Mouse (Mus musculus) midbrain, embryonic 11.5 days (tissue): ENCODE measurements around the gene Il10rb. TPM values are rescaled to one million over a fixed set of nuclear protein-coding genes. Genes with fewer than 3 reads are reported as not detected.

Experiments used
- ATAC-seq: fragments of 200-750 bp; cut with Nextera tagmentation; 2 replicates; pipeline ENCODE4 v1.8.0; 2017; ENCODE audit warnings: moderate TSS enrichment, moderate library complexity; ENCODE audit not compliant: low FRiP score
- DNase-seq: peaks from one replicate; pipeline ENCODE4 v3.0.0; 2015; ENCODE audit warnings: low spot score; ENCODE audit errors: missing footprints
- H3K27ac ChIP-seq: fragments of 300-500 bp; sonication (generic); 2 replicates; pipeline ENCODE4 v1.5.1; 2014; ENCODE audit warnings: low read depth, low read length
- H3K27me3 ChIP-seq: fragments of 300-500 bp; sonication (generic); 2 replicates; pipeline ENCODE4 v1.6.1; 2014; ENCODE audit warnings: mild to moderate bottlenecking, low read length, moderate library complexity, mixed read lengths; ENCODE audit not compliant: control insufficient read depth, insufficient read depth
- H3K36me3 ChIP-seq: fragments of 300-500 bp; sonication (generic); 2 replicates; pipeline ENCODE4 v1.6.1; 2014; ENCODE audit warnings: mild to moderate bottlenecking, low read length, moderate library complexity, mixed read lengths; ENCODE audit not compliant: control insufficient read depth, insufficient read depth
- H3K4me1 ChIP-seq: fragments of 300-500 bp; sonication (generic); 2 replicates; pipeline ENCODE4 v1.6.1; 2014; ENCODE audit warnings: low read length; ENCODE audit not compliant: control insufficient read depth, insufficient read depth
- H3K4me2 ChIP-seq: fragments of 300-500 bp; sonication (generic); 2 replicates; pipeline ENCODE4 v1.6.1; 2014; ENCODE audit warnings: mild to moderate bottlenecking, moderate library complexity
- H3K4me3 ChIP-seq: fragments of 300-500 bp; sonication (generic); 2 replicates; pipeline ENCODE4 v1.5.1; 2014; ENCODE audit warnings: low read depth, low read length
- H3K9ac ChIP-seq: fragments of 300-500 bp; sonication (generic); 2 replicates; pipeline ENCODE4 v1.6.1; 2014; ENCODE audit warnings: low read length
- H3K9me3 ChIP-seq: fragments of 300-500 bp; sonication (generic); 2 replicates; pipeline ENCODE4 v1.6.1; 2016; ENCODE audit warnings: low read length; ENCODE audit not compliant: control insufficient read depth
- WGBS: fragments of 180-500 bp; shearing (Covaris S2); extraction: QIAGEN DNeasy Blood & Tissue Kit; methylation state at CpG from one replicate; pipeline ENCODE4 v1.1.7; 2014; 5-methylcytosine and 5-hydroxymethylcytosine counted together
- polyA plus RNA-seq: library from polyadenylated mRNA; unstranded; fragments of >200 nt; fragmentation: Nextera tagmentation; extraction: Ambion mirVana; gene quantifications from 2 replicates; pipeline ENCODE4 v1.2.1, GENCODE M21; 2014

The Il10rb gene
- polyA plus RNA-seq, 1 experiment from 2014 or later = 8.5 TPM

DNA sequence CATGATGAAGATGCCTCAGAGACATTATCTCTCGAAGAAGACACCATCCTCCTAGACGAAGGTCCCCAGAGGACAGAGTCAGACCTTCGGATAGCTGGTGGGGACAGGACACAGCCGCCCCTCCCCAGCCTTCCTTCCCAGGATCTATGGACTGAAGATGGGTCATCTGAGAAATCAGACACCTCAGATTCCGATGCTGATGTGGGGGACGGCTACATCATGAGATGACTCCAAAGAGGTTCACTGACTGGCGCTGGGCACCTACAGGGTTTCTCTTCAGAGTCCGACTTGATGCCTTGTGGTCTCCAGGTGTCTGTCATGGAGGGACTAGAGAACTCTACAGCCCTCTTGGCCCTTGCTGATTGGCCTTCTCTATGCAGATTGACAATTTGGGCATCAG is 1.8 kb upstream of the Il10rb start:
- H3K27ac ChIP-seq = no peak overlapping the region
- H3K36me3 ChIP-seq = no peaks in the 10 kb centered on the region; the same call in 1 of the 2 replicates
- no peak overlapping the region for H3K4me2 ChIP-seq
- no peak overlapping the region for H3K9ac ChIP-seq
- ATAC-seq = no peak
- WGBS = 94% methylated on average over 8 of the region's 8 CpGs
- H3K4me1 ChIP-seq = peaks cover 3% of the 10 kb centered on the region; the same call in 1 of the 2 replicates
- DNase-seq = no peak
- H3K9me3 ChIP-seq = no peaks in the 10 kb centered on the region
- H3K4me3 ChIP-seq = no peak overlapping the region
- no peaks in the 10 kb centered on the region for H3K27me3 ChIP-seq

DNA sequence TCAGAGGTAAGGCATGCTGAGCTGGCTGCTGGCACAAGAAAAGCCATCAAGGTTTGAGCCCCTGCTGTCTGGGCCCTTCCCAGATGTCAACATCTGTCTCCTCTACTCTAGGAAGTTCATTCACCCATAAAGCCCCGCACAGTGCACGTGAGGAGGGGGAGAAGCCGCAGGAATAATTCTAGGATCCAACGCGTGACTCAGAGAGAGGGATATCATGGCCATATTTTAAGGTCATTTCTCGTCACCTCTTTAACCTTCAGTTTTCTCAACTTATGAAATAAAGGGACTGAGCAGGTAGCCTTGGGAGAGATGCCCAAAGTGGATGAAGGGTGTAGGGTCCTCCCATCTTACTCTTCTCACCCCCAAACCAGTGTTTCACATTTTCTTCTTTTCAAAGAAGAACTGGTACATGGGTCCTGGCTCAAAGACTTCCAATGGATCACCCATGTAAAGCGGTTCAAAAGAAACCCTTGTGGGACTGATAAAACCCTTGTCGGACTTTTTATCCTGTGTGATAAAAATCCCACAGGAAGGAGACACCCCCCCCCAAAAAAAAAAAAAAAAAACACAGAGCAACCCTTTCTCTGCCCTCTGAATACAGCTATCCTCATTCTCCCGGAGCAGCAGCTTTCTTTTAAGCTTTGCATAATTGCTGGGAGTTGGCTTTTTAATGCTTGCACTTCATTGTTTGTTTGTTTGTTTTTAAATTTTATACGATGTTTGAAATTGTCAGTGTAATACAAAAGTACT is 961 bp upstream of the Il10rb start:
- 71% methylated on average over 10 of the region's 10 CpGs for WGBS
- no peak for DNase-seq
- no peak overlapping the region for H3K4me2 ChIP-seq

DNA sequence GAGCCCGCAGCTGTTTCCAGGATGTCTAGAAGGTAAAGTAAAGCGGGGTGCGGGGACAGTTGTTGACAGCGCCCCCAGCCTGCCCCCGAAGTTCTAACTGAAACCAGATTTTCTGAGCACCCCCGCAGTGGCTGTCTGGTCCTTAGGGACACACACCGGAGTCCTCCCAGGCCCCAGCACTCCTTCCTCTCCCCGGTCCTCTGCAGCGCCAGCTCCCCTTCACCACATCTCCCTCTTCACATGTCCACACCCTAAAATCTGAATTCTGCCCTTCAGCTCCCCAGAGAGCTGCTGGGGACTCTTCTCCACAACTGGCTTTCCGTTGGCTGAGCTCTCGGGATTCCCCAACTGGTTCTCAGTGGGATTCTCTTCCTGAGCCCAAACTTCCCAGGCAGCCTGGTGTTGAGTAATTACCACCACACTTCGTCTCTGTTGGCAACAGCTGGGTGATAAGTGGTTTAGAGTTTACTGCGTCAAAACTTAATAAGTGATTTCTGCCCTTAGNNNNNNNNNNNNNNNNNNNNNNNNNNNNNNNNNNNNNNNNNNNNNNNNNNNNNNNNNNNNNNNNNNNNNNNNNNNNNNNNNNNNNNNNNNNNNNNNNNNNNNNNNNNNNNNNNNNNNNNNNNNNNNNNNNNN is 739 bp downstream of the Il10rb start:
- H3K4me3 ChIP-seq = peak overlapping the region; percentile 68
- peak overlapping the region; percentile 100 for H3K4me2 ChIP-seq
- peaks cover 3% of the 10 kb centered on the region; the same call in 1 of the 2 replicates for H3K4me1 ChIP-seq
- no peaks in the 10 kb centered on the region for H3K9me3 ChIP-seq
- ATAC-seq = peak; percentile 26; the same call in 1 of the 2 replicates
- peak overlapping the region; percentile 77 for H3K9ac ChIP-seq
- H3K27ac ChIP-seq = no peak overlapping the region
- H3K36me3 ChIP-seq = no peaks in the 10 kb centered on the region; the same call in 1 of the 2 replicates
- DNase-seq = peak; percentile 94
- H3K27me3 ChIP-seq = no peaks in the 10 kb centered on the region
- 4% methylated on average over 13 of the region's 13 CpGs for WGBS

More for the DNA sequence above, 961 bp upstream of the Il10rb start:
- Histone ChIP-seq H3K9ac (no peak overlapping the region), H3K27me3 (no peaks in the 10 kb centered on the region), H3K36me3 (no peaks in the 10 kb centered on the region; the same call in 1 of the 2 replicates), H3K9me3 (no peaks in the 10 kb centered on the region), H3K4me3 (no peak overlapping the region), H3K27ac (no peak overlapping the region), H3K4me1 (peaks cover 3% of the 10 kb centered on the region; the same call in 1 of the 2 replicates)
- no peak for ATAC-seq

DNA sequence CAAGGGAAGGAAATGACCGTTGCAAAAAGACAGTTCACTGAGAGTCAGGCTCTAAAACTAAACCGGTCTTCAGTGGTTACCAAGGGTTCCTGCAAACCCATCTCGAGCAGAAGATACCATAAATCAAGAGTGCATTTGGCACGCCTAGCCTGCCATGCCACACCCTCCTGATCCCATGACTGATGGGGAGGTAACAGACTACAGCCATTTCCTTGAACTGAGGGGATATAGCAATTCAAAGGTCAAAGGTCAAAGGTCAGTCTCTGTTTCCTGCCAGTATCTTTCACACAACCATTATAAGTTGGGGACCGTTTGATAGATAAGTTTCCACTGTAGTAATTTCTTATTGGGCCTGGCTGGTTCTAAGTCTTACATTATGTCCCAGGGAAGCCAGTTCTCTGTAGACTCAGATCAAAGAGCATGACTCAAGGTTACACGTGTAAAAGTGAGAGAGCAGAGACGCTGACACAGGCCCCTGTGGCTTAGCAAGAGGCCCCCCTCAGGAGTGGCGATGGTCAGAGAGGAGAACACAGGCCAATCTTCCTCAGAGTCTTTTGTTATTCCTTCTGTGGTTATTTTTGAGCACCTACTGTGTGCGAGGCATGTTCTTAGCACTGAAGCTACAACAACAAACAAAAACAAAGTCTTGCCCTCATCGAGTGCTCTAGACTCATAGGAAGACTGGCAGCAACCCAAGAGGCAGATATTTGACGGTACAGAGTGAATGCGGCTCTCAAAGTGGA is 7.3 kb downstream of the Il10rb start:
- H3K27me3 ChIP-seq = no peaks in the 10 kb centered on the region
- DNase-seq (no peak), ATAC-seq (no peak)
- H3K36me3 ChIP-seq = no peaks in the 10 kb centered on the region
- H3K4me1 ChIP-seq = no peaks in the 10 kb centered on the region
- H3K9me3 ChIP-seq = no peaks in the 10 kb centered on the region
- H3K27ac ChIP-seq = no peak overlapping the region
- 81% methylated on average over 12 of the region's 12 CpGs for whole genome bisulfite sequencing
- H3K4me3 ChIP-seq = no peak overlapping the region
- no peak overlapping the region for H3K9ac ChIP-seq
- H3K4me2 ChIP-seq = no peak overlapping the region

DNA sequence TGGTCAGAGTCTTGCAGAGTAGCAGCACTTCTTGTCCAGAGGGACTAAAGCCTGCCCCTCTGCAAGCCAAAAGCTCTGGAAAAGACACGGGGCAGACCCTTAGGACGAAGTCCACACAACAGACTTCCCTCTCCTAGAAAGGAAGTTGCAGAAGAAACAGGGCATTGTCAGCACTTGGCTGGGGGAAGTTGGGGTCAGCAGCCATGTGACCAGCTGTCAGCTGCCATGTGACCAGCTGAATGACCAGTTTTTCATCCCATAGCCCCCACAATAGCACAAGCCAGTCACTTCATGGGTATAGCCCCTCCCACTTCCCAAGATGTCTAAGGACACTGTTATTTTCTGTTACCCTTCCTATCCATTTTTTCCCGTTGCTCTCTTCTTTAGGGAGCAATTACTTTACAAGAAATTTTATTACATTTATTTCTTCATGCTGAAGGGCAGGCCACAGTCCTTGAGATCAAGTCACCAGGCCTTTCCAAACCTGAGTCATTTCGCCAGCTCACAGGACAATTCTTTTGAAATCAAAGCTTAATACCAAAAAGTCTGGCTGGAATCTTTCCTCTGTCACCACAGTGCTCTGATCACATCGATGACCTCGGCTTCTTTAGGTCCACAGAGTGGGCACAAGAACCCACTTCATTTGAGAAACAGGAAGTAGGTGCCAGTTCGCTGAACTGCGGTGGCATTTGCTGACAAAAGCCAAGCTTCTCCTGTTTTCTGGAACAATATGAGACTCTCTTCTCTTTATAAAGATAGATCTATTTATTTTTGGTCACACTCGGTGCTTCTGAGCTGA is 9.6 kb downstream of the Il10rb start:
- no peaks in the 10 kb centered on the region for H3K36me3 ChIP-seq
- WGBS = 89% methylated on average over 9 of the region's 9 CpGs

DNA sequence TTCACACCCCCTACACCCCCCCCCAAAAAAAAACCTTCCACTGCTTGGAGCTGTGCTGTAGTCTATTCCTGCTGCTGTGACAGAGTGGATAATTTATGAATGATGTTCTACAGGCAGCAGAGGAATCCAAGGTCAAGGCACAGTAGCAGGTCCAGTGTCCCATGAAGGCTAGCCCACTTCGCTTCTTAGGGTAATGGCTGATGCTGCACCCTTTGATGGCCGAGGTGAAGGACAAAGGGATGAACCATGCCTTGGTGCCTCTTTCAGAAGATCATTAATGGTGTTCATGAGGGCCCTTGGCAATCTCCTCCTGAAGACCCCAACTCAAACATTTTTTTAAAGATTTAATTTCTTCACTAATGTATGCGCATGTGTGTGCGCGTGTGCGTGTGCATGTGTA is 10.4 kb downstream of the Il10rb start:
- Histone ChIP-seq H3K4me1 (no peaks in the 10 kb centered on the region), H3K9me3 (no peaks in the 10 kb centered on the region), H3K4me3 (no peak overlapping the region), H3K9ac (no peak overlapping the region), H3K36me3 (no peaks in the 10 kb centered on the region), H3K27me3 (no peaks in the 10 kb centered on the region), H3K4me2 (no peak overlapping the region), H3K27ac (no peak overlapping the region)
- 95% methylated on average over 6 of the region's 6 CpGs for WGBS
- DNase-seq (no peak), ATAC-seq (no peak)

More for the DNA sequence above, 9.6 kb downstream of the Il10rb start:
- H3K9ac ChIP-seq = no peak overlapping the region
- H3K4me1 ChIP-seq = no peaks in the 10 kb centered on the region
- H3K9me3 ChIP-seq = no peaks in the 10 kb centered on the region
- no peak overlapping the region for H3K27ac ChIP-seq
- no peaks in the 10 kb centered on the region for H3K27me3 ChIP-seq
- DNase-seq (no peak), ATAC-seq (no peak)
- no peak overlapping the region for H3K4me3 ChIP-seq
- H3K4me2 ChIP-seq = no peak overlapping the region

DNA sequence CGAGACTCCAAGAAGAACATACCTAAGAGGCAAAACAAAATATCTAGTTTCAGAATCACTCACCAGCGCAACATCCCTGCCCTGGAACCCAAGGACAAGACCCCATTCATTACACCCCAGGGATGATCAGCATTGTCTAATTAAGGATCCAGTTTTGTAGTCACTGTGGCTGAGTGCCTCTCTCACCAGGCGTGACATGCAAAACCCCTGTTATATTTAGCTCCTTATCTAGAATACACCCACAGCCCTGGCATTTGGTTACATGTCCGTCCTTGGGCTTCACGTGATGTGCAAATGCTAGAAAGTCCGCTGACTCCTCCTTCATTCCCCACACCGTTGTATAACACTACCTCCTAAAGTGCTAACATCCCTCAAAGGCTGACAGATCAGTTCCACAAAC is 11.0 kb downstream of the Il10rb start:
- no peaks in the 10 kb centered on the region for H3K36me3 ChIP-seq
- H3K9ac ChIP-seq = no peak overlapping the region
- no peaks in the 10 kb centered on the region for H3K27me3 ChIP-seq
- no peaks in the 10 kb centered on the region for H3K9me3 ChIP-seq
- H3K4me2 ChIP-seq = no peak overlapping the region
- no peaks in the 10 kb centered on the region for H3K4me1 ChIP-seq
- 87% methylated on average over 7 of the region's 7 CpGs for WGBS
- H3K27ac ChIP-seq = no peak overlapping the region
- DNase-seq = no peak
- ATAC-seq = no peak
- no peak overlapping the region for H3K4me3 ChIP-seq

DNA sequence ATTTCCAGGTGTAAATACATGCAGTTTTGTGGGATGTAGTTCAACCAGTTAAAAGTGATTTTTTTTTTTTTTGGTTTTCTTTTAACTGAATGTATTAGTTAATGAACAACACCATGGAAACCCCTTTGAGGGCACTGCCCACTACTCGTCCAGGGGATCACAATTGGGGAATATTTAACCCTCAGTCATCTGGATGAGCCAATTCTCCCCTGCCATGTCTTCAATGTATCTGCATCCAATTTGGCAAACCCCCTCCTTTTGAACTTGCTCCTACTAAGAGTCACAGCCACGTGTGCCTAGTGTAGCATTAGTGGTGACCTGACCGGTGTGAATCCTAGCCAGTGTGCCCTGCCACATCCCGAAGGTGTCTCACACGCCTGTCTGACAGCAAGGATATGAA is 12.6 kb downstream of the Il10rb start:
- 80% methylated on average over 5 of the region's 5 CpGs for WGBS
- H3K9me3 ChIP-seq = no peaks in the 10 kb centered on the region
- no peak for ATAC-seq

More for the DNA sequence above, 12.6 kb downstream of the Il10rb start:
- no peak overlapping the region for H3K4me2 ChIP-seq
- H3K9ac ChIP-seq = no peak overlapping the region
- H3K4me3 ChIP-seq = no peak overlapping the region
- H3K4me1 ChIP-seq = no peaks in the 10 kb centered on the region
- H3K27ac ChIP-seq = no peak overlapping the region
- no peaks in the 10 kb centered on the region for H3K36me3 ChIP-seq
- H3K27me3 ChIP-seq = no peaks in the 10 kb centered on the region
- DNase-seq = no peak
